Mouse (Mus musculus) hindbrain, embryonic 15.5 days (tissue): ENCODE results near the gene Gpr12. TPM values are rescaled to one million over a fixed set of nuclear protein-coding genes. Genes with fewer than 3 reads are reported as not detected.

ENCODE experiments used
- ATAC-seq: fragments of 200-750 bp; cut with Nextera tagmentation; 2 replicates; pipeline ENCODE4 v1.8.0; 2017; ENCODE audit warnings: low read depth, moderate number of reproducible peaks, moderate TSS enrichment; ENCODE audit not compliant: low FRiP score
- H3K27ac ChIP-seq: fragments of 300-500 bp; sonication (generic); replicated peaks from 2 replicates; pipeline ENCODE4 v1.5.1; 2015; ENCODE audit warnings: mild to moderate bottlenecking, inconsistent platforms
- H3K27me3 ChIP-seq: fragments of 300-500 bp; sonication (generic); 2 replicates; pipeline ENCODE4 v1.6.1; 2015; ENCODE audit warnings: control low read depth, inconsistent platforms
- H3K36me3 ChIP-seq: fragments of 300-500 bp; sonication (generic); 2 replicates; pipeline ENCODE4 v1.6.1; 2015; ENCODE audit warnings: control low read depth, inconsistent platforms
- H3K4me1 ChIP-seq: fragments of 300-500 bp; sonication (generic); replicated peaks from 2 replicates; pipeline ENCODE4 v1.6.1; 2015; ENCODE audit warnings: control low read depth, inconsistent platforms
- H3K4me2 ChIP-seq: fragments of 300-500 bp; sonication (generic); 2 replicates; pipeline ENCODE4 v1.6.1; 2015; ENCODE audit warnings: moderate library complexity, mild to moderate bottlenecking, inconsistent platforms
- H3K4me3 ChIP-seq: fragments of 300-500 bp; sonication (generic); 2 replicates; pipeline ENCODE4 v1.5.1; 2015; ENCODE audit warnings: mild to moderate bottlenecking, inconsistent platforms
- H3K9ac ChIP-seq: fragments of 300-500 bp; sonication (generic); 2 replicates; pipeline ENCODE4 v1.6.1; 2015; ENCODE audit warnings: inconsistent platforms
- H3K9me3 ChIP-seq: fragments of 300-500 bp; sonication (generic); 2 replicates; pipeline ENCODE4 v1.6.1; 2016; ENCODE audit warnings: control low read depth, inconsistent platforms
- WGBS: fragments of 180-500 bp; shearing (Covaris S2); methylation state at CpG from one replicate; pipeline ENCODE4 v1.1.7; 2015; 5-methylcytosine and 5-hydroxymethylcytosine counted together
- polyA plus RNA-seq: library from polyadenylated mRNA; unstranded; fragments of >200 nt; fragmentation: Nextera tagmentation; extraction: Ambion mirVana; gene quantifications from 2 replicates; pipeline ENCODE4 v1.2.1, GENCODE M21; 2015

Gpr12 gene
- 21.0 and 27.5 TPM in 2 replicates for polyA plus RNA-seq

DNA sequence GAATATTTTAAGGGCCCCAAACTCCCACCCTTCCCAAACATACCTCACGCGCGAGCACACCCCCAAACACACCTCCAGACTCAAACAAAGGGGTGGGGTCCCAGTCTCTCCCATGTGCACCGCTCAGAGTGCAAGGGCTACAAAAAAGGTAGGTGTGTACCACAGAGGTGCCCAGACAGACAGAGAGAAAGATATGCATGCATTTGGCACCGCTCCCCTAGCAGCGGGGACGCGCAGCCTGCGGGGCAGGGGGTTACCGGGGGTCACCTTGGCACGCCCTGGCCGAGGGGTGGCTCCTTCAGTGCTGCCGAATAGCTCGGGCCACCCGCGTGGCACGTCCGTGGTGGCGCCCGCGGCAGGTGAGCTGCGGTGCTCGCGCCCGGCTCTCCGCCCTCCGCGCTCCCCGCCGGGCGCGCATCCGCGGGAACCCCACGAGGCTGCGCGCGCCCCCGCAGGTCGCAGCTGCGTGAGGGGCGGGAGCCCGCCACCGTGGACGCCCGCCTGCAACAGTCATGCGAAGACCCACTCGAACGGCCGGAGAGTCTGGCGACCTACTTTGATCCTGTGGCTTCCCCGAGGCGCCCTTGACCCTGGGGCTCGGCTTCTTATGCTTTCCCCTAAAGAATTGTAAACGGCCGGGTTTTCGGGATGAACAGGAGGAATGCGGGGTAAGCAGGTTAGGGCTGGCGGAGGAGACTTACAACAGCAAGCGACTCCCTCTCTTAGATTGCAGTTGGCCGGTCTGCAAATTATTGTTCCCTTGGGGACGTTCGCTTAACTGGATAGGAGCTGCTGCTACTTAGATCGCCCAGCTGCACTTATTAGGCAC is at the start of gene Gpr12:
Gpr12 (minus strand) TSS at position 762 of the 829 bp plus-strand sequence.
- Histone ChIP-seq H3K27me3 (peaks cover 40% of the 10 kb centered on the region), H3K9me3 (no peaks in the 10 kb centered on the region), H3K27ac (peak within 1 kb of the TSS; percentile 75), H3K4me2 (peak within 1 kb of the TSS; percentile 86), H3K4me1 (peaks cover 4% of the 10 kb centered on the region; the same call in 1 of the 2 replicates), H3K36me3 (no peaks in the 10 kb centered on the region), H3K9ac (peak within 1 kb of the TSS; percentile 62), H3K4me3 (peak within 1 kb of the TSS; percentile 63)
- peak; percentile 84 for ATAC-seq
- under 1% methylated on average over 63 of the region's 64 CpGs for WGBS

GRCm38 (mm10) chr5:146631602-146632001 is 46.6 kb upstream of the Gpr12 start:
- no peak for ATAC-seq
- Histone ChIP-seq H3K27ac (no peak overlapping the region), H3K4me3 (no peak overlapping the region), H3K4me1 (peaks cover 8% of the 10 kb centered on the region; the same call in 1 of the 2 replicates), H3K9me3 (no peaks in the 10 kb centered on the region), H3K4me2 (no peak overlapping the region), H3K9ac (no peak overlapping the region), H3K27me3 (no peaks in the 10 kb centered on the region), H3K36me3 (no peaks in the 10 kb centered on the region)
- 88% methylated on average over 3 of the region's 3 CpGs for WGBS

GRCm38 (mm10) chr5:146630961-146631360 is 45.9 kb upstream of the Gpr12 start:
- no peaks in the 10 kb centered on the region for H3K27me3 ChIP-seq

GRCm38 (mm10) chr5:146629636-146630035 is 44.6 kb upstream of the Gpr12 start:
- no peaks in the 10 kb centered on the region for H3K27me3 ChIP-seq
- no peak for ATAC-seq
- H3K9ac ChIP-seq, result no peak overlapping the region
- H3K4me3 ChIP-seq, result no peak overlapping the region
- H3K9me3 ChIP-seq, result no peaks in the 10 kb centered on the region
- H3K36me3 ChIP-seq, result no peaks in the 10 kb centered on the region
- no peak overlapping the region for H3K27ac ChIP-seq
- H3K4me1 ChIP-seq, result peaks cover 13% of the 10 kb centered on the region; the same call in 1 of the 2 replicates
- 84% methylated on average over 10 of the region's 10 CpGs for WGBS
- no peak overlapping the region for H3K4me2 ChIP-seq

More at GRCm38 (mm10) chr5:146630961-146631360, 45.9 kb upstream of the Gpr12 start:
- no peak overlapping the region for H3K4me2 ChIP-seq
- no peaks in the 10 kb centered on the region for H3K36me3 ChIP-seq
- H3K4me3 ChIP-seq, result no peak overlapping the region
- no peak overlapping the region for H3K9ac ChIP-seq
- 33% methylated on average over 4 of the region's 4 CpGs for WGBS
- H3K9me3 ChIP-seq, result no peaks in the 10 kb centered on the region
- H3K27ac ChIP-seq, result no peak overlapping the region
- ATAC-seq, result no peak
- peaks cover 12% of the 10 kb centered on the region; the same call in 1 of the 2 replicates for H3K4me1 ChIP-seq

GRCm38 (mm10) chr5:146628804-146629203 is 43.8 kb upstream of the Gpr12 start:
- 89% methylated on average over 1 of the region's 1 CpGs for WGBS
- no peak for ATAC-seq
- Histone ChIP-seq H3K4me2 (no peak overlapping the region), H3K4me3 (no peak overlapping the region), H3K27ac (no peak overlapping the region), H3K9ac (no peak overlapping the region), H3K27me3 (no peaks in the 10 kb centered on the region), H3K4me1 (peaks cover 13% of the 10 kb centered on the region; the same call in 1 of the 2 replicates), H3K9me3 (no peaks in the 10 kb centered on the region), H3K36me3 (no peaks in the 10 kb centered on the region)

DNA sequence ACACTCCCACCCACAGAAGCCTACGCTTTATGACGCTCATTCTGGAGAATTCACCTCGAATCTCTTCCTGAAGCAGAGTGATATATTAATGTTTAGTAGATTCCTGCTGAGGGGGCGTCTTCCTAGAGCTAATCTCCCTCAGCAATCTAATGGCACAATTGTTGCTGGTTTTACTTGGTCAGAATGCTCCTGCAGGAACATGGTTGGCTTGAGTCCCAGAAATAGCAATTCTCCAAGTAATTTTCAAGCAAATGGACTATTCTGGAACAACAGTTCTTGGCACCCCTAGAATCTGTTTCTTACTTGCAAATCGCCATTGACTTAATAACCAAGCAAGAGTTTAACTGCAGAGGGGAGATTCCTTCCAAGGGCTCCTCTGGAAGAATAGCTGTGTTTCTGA is 42.9 kb upstream of the Gpr12 start:
- no peaks in the 10 kb centered on the region for H3K27me3 ChIP-seq
- no peak overlapping the region; the same call in 1 of the 2 replicates for H3K27ac ChIP-seq
- 49% methylated on average over 5 of the region's 5 CpGs for WGBS
- H3K4me1 ChIP-seq, result peaks cover 13% of the 10 kb centered on the region; the same call in 1 of the 2 replicates
- ATAC-seq, result no peak
- H3K9ac ChIP-seq, result no peak overlapping the region
- no peaks in the 10 kb centered on the region for H3K9me3 ChIP-seq
- no peaks in the 10 kb centered on the region for H3K36me3 ChIP-seq
- no peak overlapping the region for H3K4me3 ChIP-seq
- no peak overlapping the region for H3K4me2 ChIP-seq

DNA sequence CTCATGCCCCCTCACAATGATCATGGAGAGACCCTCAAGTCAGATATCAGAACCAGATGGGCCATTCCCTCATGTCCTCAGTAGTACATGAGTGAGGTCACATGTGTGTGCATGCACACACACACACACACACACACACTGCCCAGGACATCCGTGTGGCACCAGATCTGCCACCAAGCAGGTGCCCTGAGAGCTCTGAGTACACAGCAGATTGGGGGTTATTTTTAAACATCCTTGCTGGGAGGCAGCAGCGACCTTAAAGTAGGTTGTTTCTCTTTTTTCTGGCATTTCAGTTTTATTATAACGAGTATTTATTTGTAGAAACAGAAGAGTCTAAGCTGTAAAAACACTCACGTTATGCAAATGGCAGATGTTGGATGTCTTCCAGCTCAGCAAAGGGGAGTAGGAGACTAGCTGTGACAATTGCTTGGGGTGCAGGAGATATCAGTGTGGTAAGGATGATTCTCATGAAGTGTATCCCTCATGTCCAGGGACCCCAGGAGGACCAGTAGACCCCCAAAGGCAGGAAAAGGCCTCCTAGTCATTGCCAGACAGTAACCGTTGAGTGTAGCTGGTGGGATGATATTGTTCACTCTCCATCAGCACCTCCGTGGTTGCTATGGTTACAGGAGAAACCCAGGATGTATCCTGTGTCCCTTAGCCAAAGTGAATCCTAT is 40.7 kb upstream of the Gpr12 start:
- H3K27ac ChIP-seq, result no peak overlapping the region
- ATAC-seq, result no peak
- WGBS, result 57% methylated on average over 6 of the region's 6 CpGs

DNA sequence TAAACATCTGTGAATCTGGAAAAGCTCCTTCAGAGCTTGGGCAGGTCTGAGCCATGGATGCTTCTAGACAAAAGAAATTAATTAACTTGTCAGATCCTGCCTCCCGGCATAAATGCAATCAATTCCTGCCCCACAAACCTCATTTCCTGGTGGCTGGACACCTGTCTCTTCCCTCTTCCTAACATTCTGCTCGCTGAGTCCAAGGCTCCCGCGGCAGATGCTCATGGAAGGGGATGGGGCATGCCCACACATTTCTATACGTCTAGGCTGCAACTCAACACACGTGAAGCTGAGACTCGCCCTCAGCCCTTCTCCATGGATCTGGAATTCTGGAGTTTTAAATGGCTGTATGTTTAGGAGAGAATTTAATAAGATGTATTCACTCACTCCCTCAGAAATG is 26.8 kb upstream of the Gpr12 start:
- no peaks in the 10 kb centered on the region for H3K4me1 ChIP-seq
- no peak overlapping the region for H3K4me2 ChIP-seq
- no peaks in the 10 kb centered on the region for H3K36me3 ChIP-seq
- WGBS, result 41% methylated on average over 7 of the region's 7 CpGs
- H3K9me3 ChIP-seq, result no peaks in the 10 kb centered on the region
- H3K27ac ChIP-seq, result no peak overlapping the region
- H3K4me3 ChIP-seq, result no peak overlapping the region
- no peaks in the 10 kb centered on the region for H3K27me3 ChIP-seq
- H3K9ac ChIP-seq, result no peak overlapping the region
- peak; percentile 65; the same call in 1 of the 2 replicates for ATAC-seq

More for the DNA sequence above, 40.7 kb upstream of the Gpr12 start:
- no peak overlapping the region for H3K4me3 ChIP-seq
- H3K36me3 ChIP-seq, result no peaks in the 10 kb centered on the region
- H3K9ac ChIP-seq, result no peak overlapping the region
- H3K4me2 ChIP-seq, result no peak overlapping the region
- H3K9me3 ChIP-seq, result no peaks in the 10 kb centered on the region
- H3K27me3 ChIP-seq, result no peaks in the 10 kb centered on the region
- peaks cover 5% of the 10 kb centered on the region; the same call in 1 of the 2 replicates for H3K4me1 ChIP-seq

DNA sequence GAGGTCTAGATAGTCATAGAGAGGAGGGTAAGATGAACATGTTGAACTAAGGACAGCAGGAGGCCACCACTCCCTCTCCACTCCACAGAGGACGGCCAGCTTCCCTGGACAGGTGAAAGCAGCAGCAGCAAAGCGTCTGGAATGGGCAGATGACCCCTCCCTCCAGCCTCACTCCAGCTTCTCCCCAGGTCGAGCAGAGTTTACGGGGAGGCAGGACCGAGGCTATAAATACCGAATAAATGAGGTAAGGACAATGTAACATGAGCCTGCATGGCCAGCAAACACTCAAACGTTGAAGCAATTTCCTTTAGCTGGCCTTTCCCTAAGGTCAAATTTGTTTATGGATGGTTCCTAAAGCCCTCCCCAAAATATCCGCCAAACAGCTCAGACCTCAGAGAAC is 26.0 kb upstream of the Gpr12 start:
- Histone ChIP-seq H3K4me3 (no peak overlapping the region), H3K27ac (no peak overlapping the region), H3K9me3 (no peaks in the 10 kb centered on the region), H3K36me3 (no peaks in the 10 kb centered on the region), H3K9ac (no peak overlapping the region), H3K4me1 (no peaks in the 10 kb centered on the region), H3K27me3 (no peaks in the 10 kb centered on the region), H3K4me2 (no peak overlapping the region)
- ATAC-seq, result no peak
- WGBS, result 54% methylated on average over 8 of the region's 8 CpGs

DNA sequence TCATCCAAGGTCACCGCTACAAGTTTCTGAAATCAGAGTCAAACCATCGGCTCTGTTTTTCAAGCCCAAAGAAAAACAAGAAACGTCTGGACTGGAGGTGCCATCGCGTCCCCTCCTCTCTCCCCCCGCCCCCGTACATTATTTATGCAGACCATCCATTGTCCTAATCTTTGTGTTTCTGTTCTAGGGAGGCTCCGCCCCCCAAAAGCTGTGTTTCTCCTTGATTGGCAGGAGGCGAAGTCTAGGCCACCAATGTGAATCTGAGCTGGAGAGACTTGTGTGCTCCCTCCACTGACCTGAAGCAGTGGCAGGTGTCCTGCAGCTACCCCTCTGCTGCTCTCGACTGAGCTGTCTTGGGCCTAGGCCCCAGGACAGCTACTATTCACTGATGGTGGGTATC is 24.6 kb upstream of the Gpr12 start:
- H3K27me3 ChIP-seq, result no peaks in the 10 kb centered on the region
- H3K4me1 ChIP-seq, result no peaks in the 10 kb centered on the region
- 45% methylated on average over 10 of the region's 10 CpGs for WGBS
- H3K27ac ChIP-seq, result no peak overlapping the region
- no peak for ATAC-seq
- no peak overlapping the region for H3K4me3 ChIP-seq
- H3K9me3 ChIP-seq, result no peaks in the 10 kb centered on the region
- H3K4me2 ChIP-seq, result no peak overlapping the region
- no peaks in the 10 kb centered on the region for H3K36me3 ChIP-seq
- no peak overlapping the region for H3K9ac ChIP-seq

- ATAC-seq, result no peak
- WGBS, result 81% methylated on average over 5 of the region's 5 CpGs
Observed at GRCm38 (mm10) chr5:146607816-146608215, 22.8 kb upstream of the Gpr12 start.

GRCm38 (mm10) chr5:146606895-146607294 is 21.9 kb upstream of the Gpr12 start:
- no peaks in the 10 kb centered on the region for H3K27me3 ChIP-seq
- no peak overlapping the region for H3K27ac ChIP-seq
- WGBS, result 95% methylated on average over 5 of the region's 5 CpGs
- no peak overlapping the region for H3K4me2 ChIP-seq
- no peak overlapping the region for H3K9ac ChIP-seq
- H3K36me3 ChIP-seq, result no peaks in the 10 kb centered on the region
- no peak for ATAC-seq
- no peaks in the 10 kb centered on the region for H3K9me3 ChIP-seq
- H3K4me1 ChIP-seq, result no peaks in the 10 kb centered on the region
- H3K4me3 ChIP-seq, result no peak overlapping the region

More at GRCm38 (mm10) chr5:146607816-146608215, 22.8 kb upstream of the Gpr12 start:
- H3K27me3 ChIP-seq, result no peaks in the 10 kb centered on the region
- H3K4me2 ChIP-seq, result no peak overlapping the region
- no peaks in the 10 kb centered on the region for H3K36me3 ChIP-seq
- no peaks in the 10 kb centered on the region for H3K4me1 ChIP-seq
- H3K9me3 ChIP-seq, result no peaks in the 10 kb centered on the region
- H3K9ac ChIP-seq, result no peak overlapping the region
- no peak overlapping the region for H3K27ac ChIP-seq
- H3K4me3 ChIP-seq, result no peak overlapping the region
